Mouse (Mus musculus): ENCODE measurements around the gene Nusap1. TPM values are rescaled to one million over a fixed set of nuclear protein-coding genes. Genes with fewer than 3 reads are reported as not detected.

Gene Nusap1
- total and polyA plus RNA-seq, 2 experiments from 2014 or later, result 13.5 to 26.8 TPM

- no peak for TF ChIP-seq EP300 (IDR thresholded peaks at IDR 0.05; ENCODE audit: low read depth)
- no peak for TF ChIP-seq CTCF (IDR thresholded peaks at IDR 0.05; ENCODE audit: low read depth)
- ATAC-seq (ENCODE audit: insufficient read depth, low read depth), result no peak
- Histone ChIP-seq H3K27ac (ENCODE audit: low read depth) (no peak overlapping the region), H3K4me3 (ENCODE audit: low read depth, low read length) (no peak overlapping the region), H3K4me2 (ENCODE audit: low read depth, low read length) (no peak overlapping the region), H3K27me3 (ENCODE audit: control insufficient read depth, insufficient read depth, low read length) (no peaks in the 10 kb centered on the region), H3K9me3 (replicated peaks; ENCODE audit: control insufficient read depth, low read length) (no peaks in the 10 kb centered on the region), H3K9ac (replicated peaks; ENCODE audit: low read depth, low read length) (no peak overlapping the region), H3K4me1 (ENCODE audit: control insufficient read depth, insufficient read depth) (peaks cover 7% of the 10 kb centered on the region; the same call in 1 of the 2 replicates), H3K36me3 (replicated peaks; ENCODE audit: control insufficient read depth, insufficient read depth, low read length) (no peaks in the 10 kb centered on the region)
- no peak for DNase-seq (ENCODE audit: low spot score)
- 78% methylated on average over 2 of the region's 2 CpGs for WGBS
Measured at GRCm38 (mm10) chr2:119694826-119695225, 76.7 kb downstream of the Nusap1 start.

GRCm38 (mm10) chr2:119696111-119696510, 78.0 kb downstream of the Nusap1 start:
- no peak for ATAC-seq (ENCODE audit: insufficient read depth, low read depth)
- 59% methylated on average over 1 of the region's 1 CpGs for WGBS
- H3K9me3 ChIP-seq (replicated peaks; ENCODE audit: control insufficient read depth, low read length), result no peaks in the 10 kb centered on the region
- no peak overlapping the region for H3K4me2 ChIP-seq (ENCODE audit: low read depth, low read length)
- H3K36me3 ChIP-seq (replicated peaks; ENCODE audit: control insufficient read depth, insufficient read depth, low read length), result 0 out of 2 replicates have a peak, but pooled peaks cover 4% of the 10 kb centered on the region
- TF ChIP-seq EP300 (IDR thresholded peaks at IDR 0.05; ENCODE audit: low read depth) (no peak), CTCF (IDR thresholded peaks at IDR 0.05; ENCODE audit: low read depth) (no peak)
- no peak for DNase-seq (ENCODE audit: low spot score)
- no peaks in the 10 kb centered on the region for H3K4me1 ChIP-seq (ENCODE audit: control insufficient read depth, insufficient read depth)
- no peaks in the 10 kb centered on the region for H3K27me3 ChIP-seq (ENCODE audit: control insufficient read depth, insufficient read depth, low read length)
- H3K27ac ChIP-seq (ENCODE audit: low read depth), result no peak overlapping the region
- no peak overlapping the region for H3K4me3 ChIP-seq (ENCODE audit: low read depth, low read length)
- H3K9ac ChIP-seq (replicated peaks; ENCODE audit: low read depth, low read length), result no peak overlapping the region

GRCm38 (mm10) chr2:119698472-119698871, 80.4 kb downstream of the Nusap1 start:
- H3K4me1 ChIP-seq (ENCODE audit: control insufficient read depth, insufficient read depth), result no peaks in the 10 kb centered on the region
- no peak overlapping the region for H3K4me2 ChIP-seq (ENCODE audit: low read depth, low read length)
- no peaks in the 10 kb centered on the region for H3K9me3 ChIP-seq (replicated peaks; ENCODE audit: control insufficient read depth, low read length)
- ATAC-seq (ENCODE audit: insufficient read depth, low read depth), result no peak
- no peak overlapping the region for H3K9ac ChIP-seq (replicated peaks; ENCODE audit: low read depth, low read length)
- TF ChIP-seq EP300 (IDR thresholded peaks at IDR 0.05; ENCODE audit: low read depth) (no peak), CTCF (IDR thresholded peaks at IDR 0.05; ENCODE audit: low read depth) (no peak)
- no peak for DNase-seq (ENCODE audit: low spot score)
- H3K27ac ChIP-seq (ENCODE audit: low read depth), result no peak overlapping the region
- H3K27me3 ChIP-seq (ENCODE audit: control insufficient read depth, insufficient read depth, low read length), result no peaks in the 10 kb centered on the region
- 93% methylated on average over 2 of the region's 2 CpGs for WGBS
- peaks cover 5% of the 10 kb centered on the region; the same call in 1 of the 2 replicates for H3K36me3 ChIP-seq (replicated peaks; ENCODE audit: control insufficient read depth, insufficient read depth, low read length)
- no peak overlapping the region for H3K4me3 ChIP-seq (ENCODE audit: low read depth, low read length)

GRCm38 (mm10) chr2:119699962-119700361, 81.9 kb downstream of the Nusap1 start:
- Histone ChIP-seq H3K9me3 (replicated peaks; ENCODE audit: control insufficient read depth, low read length) (no peaks in the 10 kb centered on the region), H3K9ac (replicated peaks; ENCODE audit: low read depth, low read length) (no peak overlapping the region), H3K4me3 (ENCODE audit: low read depth, low read length) (no peak overlapping the region), H3K4me2 (ENCODE audit: low read depth, low read length) (no peak overlapping the region), H3K27ac (ENCODE audit: low read depth) (no peak overlapping the region), H3K27me3 (ENCODE audit: control insufficient read depth, insufficient read depth, low read length) (no peaks in the 10 kb centered on the region), H3K36me3 (replicated peaks; ENCODE audit: control insufficient read depth, insufficient read depth, low read length) (peaks cover 5% of the 10 kb centered on the region; the same call in 1 of the 2 replicates), H3K4me1 (ENCODE audit: control insufficient read depth, insufficient read depth) (no peaks in the 10 kb centered on the region)
- 87% methylated on average over 3 of the region's 3 CpGs for WGBS
- DNase-seq (ENCODE audit: low spot score) (no peak), ATAC-seq (ENCODE audit: insufficient read depth, low read depth) (no peak)
- TF ChIP-seq CTCF (IDR thresholded peaks at IDR 0.05; ENCODE audit: low read depth) (no peak), EP300 (IDR thresholded peaks at IDR 0.05; ENCODE audit: low read depth) (no peak)

Other genes starting within 250 kb of the Nusap1 start
- 7.2 TPM in 2 replicates for gene Ino80, start 140.6 kb upstream of the Nusap1 start, total RNA-seq (2014; rRNA removed; ENCODE audit: low replicate concordance)
- 1.7 and 2.0 TPM in 2 replicates for gene Ino80, start 140.6 kb upstream of the Nusap1 start, polyA plus RNA-seq (2015; fragmentation: Nextera tagmentation; extraction: Ambion mirVana)
- not detected in 2 replicates for gene Exd1, start 70.7 kb upstream of the Nusap1 start, total RNA-seq (2014; rRNA removed; ENCODE audit: low replicate concordance)
- gene Exd1, start 70.7 kb upstream of the Nusap1 start, polyA plus RNA-seq (2015; fragmentation: Nextera tagmentation; extraction: Ambion mirVana), result 0.03 and 0.18 TPM in 2 replicates
- 81.1 and 82.3 TPM in 2 replicates for gene Chp1, start 70.6 kb upstream of the Nusap1 start, total RNA-seq (2014; rRNA removed; ENCODE audit: low replicate concordance)
- 51.1 and 53.3 TPM in 2 replicates for gene Chp1, start 70.6 kb upstream of the Nusap1 start, polyA plus RNA-seq (2015; fragmentation: Nextera tagmentation; extraction: Ambion mirVana)
- 0.88 and 12.2 TPM in 2 replicates for gene Oip5, start 171 bp downstream of the Nusap1 start, total RNA-seq (2014; rRNA removed; ENCODE audit: low replicate concordance)
- 6.1 and 7.0 TPM in 2 replicates for gene Oip5, start 171 bp downstream of the Nusap1 start, polyA plus RNA-seq (2015; fragmentation: Nextera tagmentation; extraction: Ambion mirVana)
- 28.4 and 37.9 TPM in 2 replicates for gene Ndufaf1, start 44.5 kb downstream of the Nusap1 start, total RNA-seq (2014; rRNA removed; ENCODE audit: low replicate concordance)
- 79.9 and 83.3 TPM in 2 replicates for gene Ndufaf1, start 44.5 kb downstream of the Nusap1 start, polyA plus RNA-seq (2015; fragmentation: Nextera tagmentation; extraction: Ambion mirVana)
- 7.9 and 10.2 TPM in 2 replicates for gene Rtf1, start 56.8 kb downstream of the Nusap1 start, total RNA-seq (2014; rRNA removed; ENCODE audit: low replicate concordance)
- 24.3 and 25.6 TPM in 2 replicates for gene Rtf1, start 56.8 kb downstream of the Nusap1 start, polyA plus RNA-seq (2015; fragmentation: Nextera tagmentation; extraction: Ambion mirVana)
- 0.50 and 6.6 TPM in 2 replicates for gene Itpka, start 124.0 kb downstream of the Nusap1 start, total RNA-seq (2014; rRNA removed; ENCODE audit: low replicate concordance)
- gene Itpka, start 124.0 kb downstream of the Nusap1 start, polyA plus RNA-seq (2015; fragmentation: Nextera tagmentation; extraction: Ambion mirVana), result 1.00 and 1.4 TPM in 2 replicates
- not detected in 2 replicates for gene Ltk, start 142.1 kb downstream of the Nusap1 start, total RNA-seq (2014; rRNA removed; ENCODE audit: low replicate concordance)
- 0.05 and 0.07 TPM in 2 replicates for gene Ltk, start 142.1 kb downstream of the Nusap1 start, polyA plus RNA-seq (2015; fragmentation: Nextera tagmentation; extraction: Ambion mirVana)
- gene Rpap1, start 169.2 kb downstream of the Nusap1 start, total RNA-seq (2014; rRNA removed; ENCODE audit: low replicate concordance), result 13.9 and 20.5 TPM in 2 replicates
- 9.0 and 10.2 TPM in 2 replicates for gene Rpap1, start 169.2 kb downstream of the Nusap1 start, polyA plus RNA-seq (2015; fragmentation: Nextera tagmentation; extraction: Ambion mirVana)
- 8.5 and 19.0 TPM in 2 replicates for gene Tyro3, start 179.4 kb downstream of the Nusap1 start, total RNA-seq (2014; rRNA removed; ENCODE audit: low replicate concordance)
- gene Tyro3, start 179.4 kb downstream of the Nusap1 start, polyA plus RNA-seq (2015; fragmentation: Nextera tagmentation; extraction: Ambion mirVana), result 3.1 and 3.5 TPM in 2 replicates

All from heart, postnatal 0 days (tissue).